Mouse (Mus musculus) forebrain, embryonic 13.5 days (tissue): ENCODE results near the gene March9. TPM values are rescaled to one million over a fixed set of nuclear protein-coding genes. Genes with fewer than 3 reads are reported as not detected.
A peak's percentile ranks its signal among the peaks of the same experiment; 100 is the strongest.

Source experiments
- ATAC-seq: fragments of 200-750 bp; cut with Nextera tagmentation; 2 replicates; pipeline ENCODE4 v1.8.0; 2017
- H3K27ac ChIP-seq: fragments of 300-500 bp; sonication (generic); 2 replicates; pipeline ENCODE4 v1.5.1; 2015; ENCODE audit warnings: inconsistent platforms, mild to moderate bottlenecking, moderate library complexity
- H3K27me3 ChIP-seq: fragments of 300-500 bp; sonication (generic); 2 replicates; pipeline ENCODE4 v1.6.1; 2015; ENCODE audit warnings: mild to moderate bottlenecking, inconsistent platforms
- H3K36me3 ChIP-seq: fragments of 300-500 bp; sonication (generic); 2 replicates; pipeline ENCODE4 v1.6.1; 2015; ENCODE audit warnings: mild to moderate bottlenecking, inconsistent platforms; ENCODE audit not compliant: poor library complexity, severe bottlenecking
- H3K4me1 ChIP-seq: fragments of 300-500 bp; sonication (generic); 2 replicates; pipeline ENCODE4 v1.6.1; 2015; ENCODE audit warnings: inconsistent platforms
- H3K4me2 ChIP-seq: fragments of 300-500 bp; sonication (generic); 2 replicates; pipeline ENCODE4 v1.6.1; 2015; ENCODE audit warnings: inconsistent platforms, mild to moderate bottlenecking, moderate library complexity
- H3K4me3 ChIP-seq: fragments of 300-500 bp; sonication (generic); 2 replicates; pipeline ENCODE4 v1.5.1; 2015; ENCODE audit warnings: mild to moderate bottlenecking, inconsistent platforms
- H3K9ac ChIP-seq: fragments of 300-500 bp; sonication (generic); 2 replicates; pipeline ENCODE4 v1.6.1; 2015; ENCODE audit warnings: mild to moderate bottlenecking, inconsistent platforms
- H3K9me3 ChIP-seq: fragments of 300-500 bp; sonication (generic); replicated peaks from 2 replicates; pipeline ENCODE4 v1.6.1; 2016; ENCODE audit warnings: inconsistent platforms
- WGBS: fragments of 180-500 bp; shearing (Covaris S2); methylation state at CpG from one replicate; pipeline ENCODE4 v1.1.7; 2015; 5-methylcytosine and 5-hydroxymethylcytosine counted together
- polyA plus RNA-seq: library from polyadenylated mRNA; unstranded; fragments of >200 nt; fragmentation: Nextera tagmentation; extraction: Ambion mirVana; gene quantifications from 2 replicates; pipeline ENCODE4 v1.2.1, GENCODE M21; 2015

March9 gene
- polyA plus RNA-seq, 1 experiment from 2014 or later: 4.0 TPM

DNA sequence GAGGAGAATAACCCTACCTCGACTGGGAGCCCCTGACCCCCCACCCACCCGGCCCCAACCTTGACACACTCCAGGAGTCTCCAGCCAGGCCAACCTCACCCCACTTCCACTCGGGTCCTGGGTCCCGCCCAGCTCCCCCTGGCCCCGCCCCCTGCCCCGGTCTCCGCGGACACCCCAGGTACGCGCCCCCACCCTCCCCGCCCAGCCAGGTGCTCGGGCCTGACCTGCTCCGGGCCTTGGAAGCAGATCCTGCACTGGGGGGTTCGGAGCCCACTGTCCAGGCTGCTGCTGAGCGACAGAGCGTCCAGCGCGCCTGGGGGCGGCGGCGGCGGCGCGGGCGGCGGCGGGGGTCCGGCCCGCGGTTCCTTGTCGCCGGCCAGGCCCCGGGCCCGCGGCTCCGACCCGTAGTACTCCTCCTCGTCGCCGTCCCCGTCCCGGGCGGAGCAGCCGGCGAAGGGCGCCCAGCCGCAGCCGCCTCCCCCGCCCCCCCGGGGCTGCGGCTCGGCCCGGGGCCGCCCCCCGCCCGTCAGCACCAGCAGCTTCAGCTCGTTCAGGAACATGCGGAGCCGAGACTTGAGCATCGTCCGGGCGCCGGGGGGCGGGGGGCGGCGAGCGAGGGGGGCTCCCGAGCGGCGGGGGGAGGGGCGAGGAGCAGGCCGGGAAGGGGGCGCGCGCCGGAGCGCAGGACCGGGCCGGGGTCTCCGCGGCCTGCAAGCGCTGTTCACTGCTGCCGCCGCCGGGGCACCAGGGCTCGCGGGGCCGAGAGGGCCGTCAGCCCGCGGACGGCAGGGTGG is 613 bp downstream of the March9 start:
- H3K27me3 ChIP-seq: no peaks in the 10 kb centered on the region
- 1% methylated on average over 31 of the region's 92 CpGs for WGBS
- no peaks in the 10 kb centered on the region for H3K9me3 ChIP-seq
- peak overlapping the region; percentile 91 for H3K4me2 ChIP-seq
- H3K4me3 ChIP-seq: peak overlapping the region; percentile 92
- 0 out of 2 replicates have a peak, but pooled peaks have one; percentile 0 for ATAC-seq
- H3K27ac ChIP-seq: peak overlapping the region; percentile 96
- peaks cover 37% of the 10 kb centered on the region for H3K36me3 ChIP-seq
- H3K4me1 ChIP-seq: peaks cover 36% of the 10 kb centered on the region
- H3K9ac ChIP-seq: peak overlapping the region; percentile 97

DNA sequence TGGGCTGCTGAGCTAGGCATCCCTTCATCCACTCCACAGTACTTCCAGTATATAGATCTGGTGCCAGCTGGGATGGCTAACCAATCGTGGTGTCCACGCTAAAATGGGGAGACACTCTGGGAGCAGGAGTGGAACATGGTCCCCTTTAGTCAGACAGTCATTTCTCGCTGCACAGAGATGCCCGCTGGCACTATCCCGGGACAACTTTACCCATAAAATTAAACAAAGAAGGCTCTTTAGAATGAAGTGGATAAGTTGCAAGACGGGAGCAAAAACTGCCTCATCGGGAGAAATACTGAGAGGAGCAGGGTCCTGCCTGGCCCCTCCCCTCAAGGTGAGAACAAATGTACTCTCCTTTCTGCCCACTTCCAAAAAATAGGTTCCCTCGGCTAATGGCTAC is 1.3 kb downstream of the March9 start:
- H3K9ac ChIP-seq: peak overlapping the region; percentile 97
- H3K27me3 ChIP-seq: no peaks in the 10 kb centered on the region
- H3K4me3 ChIP-seq: peak overlapping the region; percentile 92
- peaks cover 43% of the 10 kb centered on the region for H3K36me3 ChIP-seq
- 7% methylated on average over 8 of the region's 8 CpGs for WGBS
- ATAC-seq: no peak
- H3K9me3 ChIP-seq: no peaks in the 10 kb centered on the region
- peak overlapping the region; percentile 8; the same call in 1 of the 2 replicates for H3K27ac ChIP-seq
- H3K4me2 ChIP-seq: peak overlapping the region; percentile 91
- H3K4me1 ChIP-seq: peaks cover 36% of the 10 kb centered on the region

DNA sequence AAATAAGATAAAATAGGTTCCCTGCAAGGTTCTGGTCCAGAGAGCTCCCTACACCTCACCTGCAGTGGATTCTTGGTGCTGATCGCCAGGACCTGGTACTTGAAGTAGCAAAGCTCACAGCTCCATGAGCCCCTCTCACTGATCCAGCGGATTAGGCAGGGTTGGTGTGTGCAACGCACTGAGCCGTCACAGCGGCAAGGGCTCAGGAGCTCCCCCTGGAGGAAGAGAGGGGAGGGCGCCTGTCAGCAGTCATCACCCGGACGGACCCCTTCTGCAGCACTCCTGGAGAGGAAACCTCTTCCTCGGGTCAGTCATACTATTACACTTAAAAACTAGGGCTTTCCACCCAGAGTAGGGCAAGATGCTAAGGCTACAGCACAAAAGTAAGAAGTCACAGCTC is 1.8 kb downstream of the March9 start:
- Histone ChIP-seq H3K27ac (no peak overlapping the region), H3K36me3 (peaks cover 49% of the 10 kb centered on the region), H3K27me3 (no peaks in the 10 kb centered on the region), H3K9ac (peak overlapping the region; percentile 97), H3K4me1 (peaks cover 36% of the 10 kb centered on the region), H3K4me2 (peak overlapping the region; percentile 91), H3K9me3 (no peaks in the 10 kb centered on the region), H3K4me3 (peak overlapping the region; percentile 92)
- WGBS: 0% methylated on average over 9 of the region's 9 CpGs
- peak; percentile 25; the same call in 1 of the 2 replicates for ATAC-seq

DNA sequence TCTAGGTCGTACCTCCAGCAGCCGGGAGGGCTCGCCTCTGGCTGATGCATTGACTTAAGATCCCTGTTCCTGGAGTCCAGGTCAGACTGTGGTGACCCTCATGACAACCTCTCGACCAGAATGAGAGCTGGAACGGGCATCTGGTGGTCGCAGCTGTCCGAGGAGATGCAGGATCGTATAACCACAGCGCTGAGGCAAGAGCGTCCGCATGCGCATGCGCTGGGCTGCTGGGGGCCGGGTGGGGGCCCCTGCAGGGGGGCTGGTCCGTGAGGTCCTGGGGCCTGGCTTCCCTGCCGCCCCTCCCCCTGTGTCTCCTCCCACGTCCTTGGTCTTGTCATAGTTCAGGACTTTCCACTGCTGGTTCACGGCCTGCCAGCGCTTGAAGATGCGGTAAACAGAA is 3.5 kb downstream of the March9 start:
- H3K4me3 ChIP-seq: no peak overlapping the region
- 93% methylated on average over 20 of the region's 20 CpGs for WGBS
- peaks cover 53% of the 10 kb centered on the region for H3K36me3 ChIP-seq
- no peak overlapping the region for H3K27ac ChIP-seq
- H3K27me3 ChIP-seq: peaks cover 8% of the 10 kb centered on the region
- no peak overlapping the region for H3K9ac ChIP-seq
- H3K4me2 ChIP-seq: no peak overlapping the region
- H3K9me3 ChIP-seq: no peaks in the 10 kb centered on the region
- ATAC-seq: no peak
- peaks cover 27% of the 10 kb centered on the region for H3K4me1 ChIP-seq

DNA sequence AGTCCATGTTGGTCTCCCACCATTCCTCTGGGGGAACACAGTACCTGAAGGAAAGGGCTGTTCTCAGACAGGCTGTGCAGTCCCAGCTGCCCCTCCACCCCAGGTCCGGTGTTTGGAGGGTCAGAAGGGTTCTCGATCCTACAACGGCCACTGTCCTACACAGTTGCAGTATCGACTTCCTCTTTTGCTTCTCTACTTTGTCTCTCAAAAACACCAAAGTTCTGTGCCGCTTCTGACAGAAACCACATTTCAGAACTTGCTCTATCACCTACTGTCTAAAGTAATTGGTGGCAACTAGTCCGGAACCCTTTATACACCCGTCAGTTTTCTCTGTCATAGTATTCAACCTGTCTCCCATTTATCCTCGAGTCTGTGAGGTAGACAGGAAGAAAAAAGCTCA is 4.6 kb downstream of the March9 start:
- Histone ChIP-seq H3K4me1 (peaks cover 17% of the 10 kb centered on the region), H3K36me3 (peaks cover 53% of the 10 kb centered on the region), H3K27me3 (peaks cover 19% of the 10 kb centered on the region), H3K9me3 (no peaks in the 10 kb centered on the region), H3K9ac (no peak overlapping the region; the same call in 1 of the 2 replicates), H3K4me3 (no peak overlapping the region), H3K27ac (no peak overlapping the region), H3K4me2 (no peak overlapping the region)
- WGBS: 95% methylated on average over 8 of the region's 8 CpGs
- ATAC-seq: no peak

DNA sequence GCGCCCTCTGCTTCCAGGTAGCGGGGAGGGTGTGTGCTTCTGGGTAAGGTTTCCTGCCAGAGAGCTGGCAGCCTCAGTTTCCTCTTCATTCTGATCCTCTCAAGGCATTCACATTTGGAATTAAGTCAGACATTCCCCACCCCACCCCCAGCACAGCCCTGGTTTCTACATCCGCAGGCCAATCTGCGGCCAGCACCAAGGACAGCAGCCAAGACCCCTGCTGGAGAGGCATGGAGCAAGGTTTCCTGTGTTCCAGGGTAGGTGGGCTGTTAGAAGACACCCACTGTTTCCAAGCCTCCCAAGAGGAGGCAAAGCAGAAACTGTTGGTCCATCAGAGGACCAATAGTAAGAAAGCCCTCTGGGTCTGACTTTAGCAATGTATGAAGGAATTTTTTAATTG is 5.3 kb downstream of the March9 start:
- H3K4me1 ChIP-seq: peaks cover 16% of the 10 kb centered on the region
- 74% methylated on average over 4 of the region's 4 CpGs for WGBS
- no peaks in the 10 kb centered on the region for H3K9me3 ChIP-seq
- H3K4me2 ChIP-seq: no peak overlapping the region
- H3K27me3 ChIP-seq: peaks cover 27% of the 10 kb centered on the region
- ATAC-seq: no peak
- H3K27ac ChIP-seq: no peak overlapping the region
- H3K9ac ChIP-seq: no peak overlapping the region
- H3K4me3 ChIP-seq: no peak overlapping the region
- H3K36me3 ChIP-seq: peaks cover 53% of the 10 kb centered on the region

DNA sequence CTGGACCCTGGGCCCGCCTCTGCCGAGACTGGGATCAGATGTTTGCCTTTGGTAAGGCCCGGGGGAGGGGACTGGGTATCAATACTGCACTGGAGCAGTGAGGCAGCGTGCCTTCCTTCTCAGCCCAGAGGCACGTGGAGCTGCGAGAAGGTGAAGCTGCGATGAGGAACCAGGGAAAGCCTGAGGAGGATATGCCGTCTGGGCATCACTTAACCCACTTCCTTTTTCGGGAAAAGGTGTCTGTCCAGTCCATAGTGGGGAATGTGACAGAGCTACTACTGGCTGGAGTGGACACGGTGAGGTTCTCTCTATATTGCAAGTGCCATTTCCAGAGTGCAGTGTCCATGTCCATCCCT is 9.9 kb downstream of the March9 start:
- H3K4me2 ChIP-seq: no peak overlapping the region
- no peak overlapping the region for H3K9ac ChIP-seq
- peaks cover 54% of the 10 kb centered on the region for H3K27me3 ChIP-seq
- 17% methylated on average over 10 of the region's 10 CpGs for WGBS
- H3K36me3 ChIP-seq: peaks cover 24% of the 10 kb centered on the region
- H3K27ac ChIP-seq: no peak overlapping the region
- no peaks in the 10 kb centered on the region for H3K9me3 ChIP-seq
- H3K4me3 ChIP-seq: no peak overlapping the region
- peaks cover 11% of the 10 kb centered on the region for H3K4me1 ChIP-seq
- ATAC-seq: no peak

DNA sequence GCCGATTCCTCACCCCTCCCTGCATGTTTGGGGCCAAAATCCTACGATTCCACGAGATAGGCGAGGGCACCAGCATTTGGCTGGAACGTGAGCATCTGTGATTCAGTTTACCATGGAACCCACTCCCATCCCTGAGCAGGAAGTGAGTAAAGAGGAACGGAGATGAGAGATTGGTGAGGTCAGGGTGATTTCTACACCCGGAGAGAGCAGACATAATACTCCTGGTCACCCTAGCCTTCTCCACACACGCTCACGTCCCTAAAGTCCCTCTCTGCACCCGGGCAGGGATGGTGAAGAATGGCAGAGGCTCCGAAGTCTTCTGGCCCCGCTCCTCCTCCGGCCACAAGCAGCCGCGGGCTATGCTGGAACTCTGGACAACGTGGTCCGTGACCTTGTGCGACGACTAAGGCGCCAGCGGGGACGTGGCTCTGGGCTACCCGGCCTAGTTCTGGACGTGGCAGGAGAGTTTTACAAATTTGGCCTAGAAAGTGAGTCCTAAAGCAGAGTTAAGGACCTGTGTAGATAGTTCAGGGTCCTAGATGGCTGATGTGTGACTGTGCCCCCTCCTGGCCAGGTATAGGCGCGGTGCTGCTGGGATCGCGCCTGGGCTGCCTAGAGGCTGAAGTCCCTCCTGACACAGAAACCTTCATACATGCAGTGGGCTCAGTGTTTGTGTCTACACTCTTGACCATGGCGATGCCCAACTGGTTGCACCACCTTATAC is 10.4 kb downstream of the March9 start:
- H3K36me3 ChIP-seq: peaks cover 23% of the 10 kb centered on the region
- H3K9me3 ChIP-seq: no peaks in the 10 kb centered on the region
- H3K4me2 ChIP-seq: peak overlapping the region; percentile 2; the same call in 1 of the 2 replicates
- no peak overlapping the region for H3K27ac ChIP-seq
- H3K9ac ChIP-seq: 0 out of 2 replicates have a peak overlapping the region, but pooled peaks have one; percentile 14
- ATAC-seq: no peak
- 2% methylated on average over 29 of the region's 29 CpGs for WGBS
- peaks cover 11% of the 10 kb centered on the region for H3K4me1 ChIP-seq
- H3K4me3 ChIP-seq: peak overlapping the region; percentile 3; the same call in 1 of the 2 replicates
- H3K27me3 ChIP-seq: peaks cover 54% of the 10 kb centered on the region

DNA sequence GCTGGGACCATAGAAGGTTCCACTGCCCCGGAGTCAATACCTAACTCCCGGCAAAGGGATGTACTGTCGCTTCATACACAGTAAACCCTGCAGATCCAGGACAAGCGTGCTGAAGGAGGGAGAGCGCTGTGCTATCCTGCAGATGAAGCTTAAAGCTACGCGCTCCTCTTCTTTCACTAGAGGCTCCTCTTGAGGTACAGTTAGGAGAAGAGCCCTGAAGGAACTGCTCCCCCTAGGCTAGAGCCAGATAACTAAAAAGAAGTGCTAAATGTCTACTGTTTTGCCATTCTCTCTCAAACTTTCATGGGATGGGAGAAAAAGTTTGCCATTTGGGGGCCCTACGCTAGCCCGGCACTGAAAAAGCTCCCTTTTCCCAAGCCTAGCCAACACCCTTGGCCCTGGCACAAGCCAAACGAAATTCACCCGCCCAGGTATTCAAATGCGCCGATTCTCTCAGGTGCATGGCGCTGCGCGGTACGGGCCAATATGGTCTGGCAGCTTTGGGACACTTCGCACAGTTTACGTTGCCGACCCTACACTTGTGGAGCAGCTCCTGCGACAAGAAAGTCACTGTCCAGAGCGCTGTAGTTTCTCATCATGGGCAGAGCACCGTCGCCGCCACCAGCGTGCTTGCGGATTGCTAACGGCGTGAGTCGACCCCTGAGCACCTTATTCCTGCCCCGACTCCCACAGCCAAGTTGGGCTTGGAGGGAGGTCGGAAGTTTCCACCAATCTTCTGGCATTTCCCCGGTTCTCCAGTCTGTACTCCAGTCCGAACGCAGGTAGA is 11.2 kb downstream of the March9 start:
- no peak for ATAC-seq
- WGBS: 3% methylated on average over 35 of the region's 35 CpGs
- Histone ChIP-seq H3K9me3 (no peaks in the 10 kb centered on the region), H3K4me2 (peak overlapping the region; percentile 2; the same call in 1 of the 2 replicates), H3K36me3 (peaks cover 16% of the 10 kb centered on the region), H3K27me3 (peaks cover 54% of the 10 kb centered on the region), H3K27ac (no peak overlapping the region), H3K9ac (no peak overlapping the region), H3K4me1 (peaks cover 11% of the 10 kb centered on the region), H3K4me3 (peak overlapping the region; percentile 3; the same call in 1 of the 2 replicates)

DNA sequence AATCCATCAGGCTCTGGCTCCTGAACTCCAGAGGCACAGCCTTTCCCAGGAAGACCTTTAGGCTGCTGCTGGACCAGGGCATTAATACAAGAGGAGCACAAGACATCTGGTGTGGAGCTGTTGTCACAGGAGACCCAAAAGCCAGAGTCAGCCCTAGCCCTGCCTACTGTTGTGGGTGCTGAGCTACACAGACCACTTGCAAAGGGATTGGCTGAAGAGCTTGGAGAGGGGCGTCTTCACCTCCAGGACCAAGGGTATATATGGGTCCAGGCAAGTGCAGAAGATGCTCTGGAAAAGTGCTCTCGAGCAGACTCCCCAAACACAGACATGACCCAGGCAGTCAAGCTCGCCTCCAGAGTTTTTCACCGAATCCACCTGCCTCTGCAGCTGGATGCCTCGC is 12.0 kb downstream of the March9 start, which contains the start of gene Cyp27b1:
TSS of gene Cyp27b1 (plus strand) at position 297 of the 400 bp plus-strand sequence.
- Histone ChIP-seq H3K9ac (no peak within 1 kb of the TSS), H3K27ac (no peak within 1 kb of the TSS), H3K27me3 (peaks cover 54% of the 10 kb centered on the region), H3K4me1 (peaks cover 12% of the 10 kb centered on the region), H3K4me3 (peak within 1 kb of the TSS; percentile 3; the same call in 1 of the 2 replicates), H3K9me3 (no peaks in the 10 kb centered on the region), H3K4me2 (peak within 1 kb of the TSS; percentile 2; the same call in 1 of the 2 replicates), H3K36me3 (peaks cover 7% of the 10 kb centered on the region)
- no peak for ATAC-seq
- 32% methylated on average over 5 of the region's 5 CpGs for WGBS

DNA sequence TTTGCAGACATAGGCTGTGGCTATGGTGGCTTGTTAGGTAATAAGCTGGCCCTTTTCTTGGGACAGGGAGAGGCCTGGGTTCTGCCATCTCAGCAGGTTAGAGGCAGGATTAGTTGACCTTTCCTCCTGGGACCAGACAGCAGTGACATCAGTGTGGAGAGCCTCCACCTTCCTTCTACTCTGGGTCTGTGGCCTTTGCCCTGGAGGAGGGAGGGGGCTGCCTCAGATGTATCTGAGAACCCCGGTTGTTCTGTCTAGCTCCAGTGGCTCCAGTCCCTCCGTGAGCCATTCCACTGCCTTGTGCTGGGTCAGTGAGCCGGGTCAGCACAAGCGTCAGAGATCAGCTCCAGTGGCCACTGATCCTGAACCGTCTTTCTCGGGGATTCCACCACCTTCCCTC is 16.8 kb downstream of the March9 start:
- H3K4me2 ChIP-seq: peak overlapping the region; percentile 99; the same call in 1 of the 2 replicates
- no peak overlapping the region for H3K27ac ChIP-seq
- H3K9me3 ChIP-seq: no peaks in the 10 kb centered on the region
- peaks cover 23% of the 10 kb centered on the region for H3K27me3 ChIP-seq
- no peak overlapping the region for H3K4me3 ChIP-seq
- 85% methylated on average over 6 of the region's 6 CpGs for WGBS
- H3K36me3 ChIP-seq: peaks cover 5% of the 10 kb centered on the region
- peaks cover 16% of the 10 kb centered on the region for H3K4me1 ChIP-seq
- no peak for ATAC-seq
- H3K9ac ChIP-seq: no peak overlapping the region
